Mouse (Mus musculus): ENCODE results near the gene Zfp276. TPM values are rescaled to one million over a fixed set of nuclear protein-coding genes. Genes with fewer than 3 reads are reported as not detected.
A peak's percentile ranks its signal among the peaks of the same experiment; 100 is the strongest.

The Zfp276 gene
- polyA plus RNA-seq, 1 experiment from 2014 or later, result 7.8 TPM

- no peak for TF ChIP-seq CTCF (IDR thresholded peaks at IDR 0.05; ENCODE audit: low read depth)
- TF ChIP-seq EP300 (optimal IDR thresholded peaks at IDR 0.05), result no peak
- H3K4me1 ChIP-seq (replicated peaks; ENCODE audit: control insufficient read depth, insufficient read depth), result no peaks in the 10 kb centered on the region
- no peak overlapping the region for H3K4me2 ChIP-seq (replicated peaks; ENCODE audit: low read depth)
- WGBS, result 74% methylated on average over 7 of the region's 7 CpGs
- no peak overlapping the region for H3K4me3 ChIP-seq (ENCODE audit: low read depth, low read length)
- no peaks in the 10 kb centered on the region for H3K27me3 ChIP-seq (ENCODE audit: control insufficient read depth, insufficient read depth, low read length)
- DNase-seq (ENCODE audit: low spot score), result no peak
- H3K9ac ChIP-seq (ENCODE audit: low read length), result no peak overlapping the region
- no peak overlapping the region for H3K27ac ChIP-seq (replicated peaks)
- ATAC-seq (ENCODE audit: low FRiP score, low TSS enrichment), result no peak
- H3K9me3 ChIP-seq (ENCODE audit: control insufficient read depth, low read length), result no peaks in the 10 kb centered on the region
- peaks cover 19% of the 10 kb centered on the region for H3K36me3 ChIP-seq (ENCODE audit: control insufficient read depth, insufficient read depth, low read length)
Measured at GRCm38 (mm10) chr8:123242107-123242923, 11.7 kb upstream of the Zfp276 start.

DNA sequence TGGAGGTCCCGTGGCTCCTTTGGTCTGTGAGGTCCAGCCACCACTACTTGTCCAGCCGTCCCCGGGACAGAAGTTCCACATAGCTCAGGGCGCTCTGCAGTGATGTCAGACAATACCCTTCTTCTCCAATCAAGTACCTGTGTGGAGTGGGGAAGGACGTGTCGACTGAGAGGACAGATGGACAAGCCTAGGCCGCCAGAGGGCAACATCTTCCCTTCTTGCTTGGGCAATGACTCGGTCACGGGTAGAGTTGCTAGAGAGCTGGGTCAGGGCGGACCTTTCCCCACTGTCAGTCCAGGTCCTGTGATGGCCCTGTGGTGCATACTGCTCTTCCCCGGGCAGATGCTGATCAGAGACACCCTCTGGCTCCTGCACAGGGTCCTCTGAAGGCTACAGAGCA lies 10.9 kb upstream of the Zfp276 start:
- no peaks in the 10 kb centered on the region for H3K9me3 ChIP-seq (ENCODE audit: control insufficient read depth, low read length)
- no peak overlapping the region for H3K27ac ChIP-seq (replicated peaks)
- ATAC-seq (ENCODE audit: low FRiP score, low TSS enrichment) (no peak), DNase-seq (ENCODE audit: low spot score) (no peak)
- H3K4me2 ChIP-seq (replicated peaks; ENCODE audit: low read depth), result no peak overlapping the region
- no peak overlapping the region for H3K4me3 ChIP-seq (ENCODE audit: low read depth, low read length)
- peaks cover 22% of the 10 kb centered on the region for H3K36me3 ChIP-seq (ENCODE audit: control insufficient read depth, insufficient read depth, low read length)
- no peaks in the 10 kb centered on the region for H3K27me3 ChIP-seq (ENCODE audit: control insufficient read depth, insufficient read depth, low read length)
- H3K4me1 ChIP-seq (replicated peaks; ENCODE audit: control insufficient read depth, insufficient read depth), result no peaks in the 10 kb centered on the region
- 68% methylated on average over 11 of the region's 11 CpGs for WGBS
- TF ChIP-seq EP300 (optimal IDR thresholded peaks at IDR 0.05) (no peak), CTCF (IDR thresholded peaks at IDR 0.05; ENCODE audit: low read depth) (peak; percentile 45)
- H3K9ac ChIP-seq (ENCODE audit: low read length), result no peak overlapping the region

DNA sequence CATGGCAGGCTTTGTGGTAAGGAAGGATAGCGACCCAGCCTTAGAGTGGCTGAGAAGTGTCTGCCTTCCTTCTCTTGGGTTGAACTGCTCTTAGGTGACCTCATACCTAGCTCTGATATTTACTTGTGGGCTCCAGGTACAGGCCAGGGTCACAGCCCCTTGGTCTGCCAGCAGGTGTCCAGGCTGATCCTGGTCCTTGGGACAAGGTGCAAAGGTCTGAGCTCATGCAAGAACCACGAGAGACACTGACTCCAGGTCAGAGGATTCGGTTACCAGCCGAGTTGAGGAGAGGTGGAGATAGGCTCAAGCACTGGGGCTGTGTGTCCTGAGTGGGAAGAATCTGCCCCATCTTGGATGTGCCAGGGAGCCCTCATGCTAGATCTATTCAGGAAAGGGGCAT lies 9.6 kb upstream of the Zfp276 start:
- WGBS, result 85% methylated on average over 4 of the region's 4 CpGs
- DNase-seq (ENCODE audit: low spot score) (no peak), ATAC-seq (ENCODE audit: low FRiP score, low TSS enrichment) (no peak)
- Histone ChIP-seq H3K9me3 (ENCODE audit: control insufficient read depth, low read length) (no peaks in the 10 kb centered on the region), H3K9ac (ENCODE audit: low read length) (no peak overlapping the region), H3K4me2 (replicated peaks; ENCODE audit: low read depth) (no peak overlapping the region), H3K4me3 (ENCODE audit: low read depth, low read length) (no peak overlapping the region), H3K4me1 (replicated peaks; ENCODE audit: control insufficient read depth, insufficient read depth) (no peaks in the 10 kb centered on the region), H3K27me3 (ENCODE audit: control insufficient read depth, insufficient read depth, low read length) (no peaks in the 10 kb centered on the region), H3K36me3 (ENCODE audit: control insufficient read depth, insufficient read depth, low read length) (peaks cover 22% of the 10 kb centered on the region), H3K27ac (replicated peaks) (no peak overlapping the region)
- TF ChIP-seq CTCF (IDR thresholded peaks at IDR 0.05; ENCODE audit: low read depth) (no peak), EP300 (optimal IDR thresholded peaks at IDR 0.05) (no peak)

GRCm38 (mm10) chr8:123245543-123245942 lies 8.5 kb upstream of the Zfp276 start:
- 89% methylated on average over 12 of the region's 12 CpGs for WGBS
- Histone ChIP-seq H3K27ac (replicated peaks) (no peak overlapping the region), H3K9me3 (ENCODE audit: control insufficient read depth, low read length) (no peaks in the 10 kb centered on the region), H3K27me3 (ENCODE audit: control insufficient read depth, insufficient read depth, low read length) (no peaks in the 10 kb centered on the region), H3K4me1 (replicated peaks; ENCODE audit: control insufficient read depth, insufficient read depth) (no peaks in the 10 kb centered on the region), H3K4me2 (replicated peaks; ENCODE audit: low read depth) (no peak overlapping the region), H3K9ac (ENCODE audit: low read length) (no peak overlapping the region), H3K4me3 (ENCODE audit: low read depth, low read length) (no peak overlapping the region), H3K36me3 (ENCODE audit: control insufficient read depth, insufficient read depth, low read length) (peaks cover 27% of the 10 kb centered on the region)
- ATAC-seq (ENCODE audit: low FRiP score, low TSS enrichment), result 0 out of 2 replicates have a peak, but pooled peaks have one; percentile 17
- TF ChIP-seq EP300 (optimal IDR thresholded peaks at IDR 0.05) (no peak), CTCF (IDR thresholded peaks at IDR 0.05; ENCODE audit: low read depth) (no peak)
- no peak for DNase-seq (ENCODE audit: low spot score)

DNA sequence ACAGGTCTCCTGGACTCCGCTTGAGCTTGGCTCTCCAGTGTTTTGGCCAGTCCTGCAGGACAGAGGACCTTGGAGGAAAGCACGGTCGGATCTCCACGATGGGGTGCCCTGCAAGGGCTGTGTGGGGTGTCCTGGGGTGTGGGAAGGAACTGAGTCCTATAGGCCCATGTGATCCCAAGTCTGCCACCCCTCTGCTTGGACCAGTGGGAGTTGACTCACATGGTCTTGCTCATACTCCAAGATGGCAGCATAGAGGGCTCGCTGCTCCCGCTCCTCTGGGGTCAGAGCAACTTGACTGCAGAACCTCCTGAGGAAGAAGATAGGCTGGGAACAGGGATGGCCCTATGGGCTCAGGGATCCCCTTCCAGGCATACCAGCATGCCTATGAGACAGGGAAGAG lies 6.2 kb upstream of the Zfp276 start:
- Histone ChIP-seq H3K4me3 (ENCODE audit: low read depth, low read length) (no peak overlapping the region), H3K27me3 (ENCODE audit: control insufficient read depth, insufficient read depth, low read length) (no peaks in the 10 kb centered on the region), H3K4me1 (replicated peaks; ENCODE audit: control insufficient read depth, insufficient read depth) (no peaks in the 10 kb centered on the region), H3K36me3 (ENCODE audit: control insufficient read depth, insufficient read depth, low read length) (peaks cover 29% of the 10 kb centered on the region), H3K27ac (replicated peaks) (no peak overlapping the region), H3K4me2 (replicated peaks; ENCODE audit: low read depth) (no peak overlapping the region), H3K9ac (ENCODE audit: low read length) (no peak overlapping the region), H3K9me3 (ENCODE audit: control insufficient read depth, low read length) (no peaks in the 10 kb centered on the region)
- no peak for ATAC-seq (ENCODE audit: low FRiP score, low TSS enrichment)
- no peak for TF ChIP-seq EP300 (optimal IDR thresholded peaks at IDR 0.05)
- no peak for TF ChIP-seq CTCF (IDR thresholded peaks at IDR 0.05; ENCODE audit: low read depth)
- no peak for DNase-seq (ENCODE audit: low spot score)
- WGBS, result 98% methylated on average over 6 of the region's 6 CpGs

DNA sequence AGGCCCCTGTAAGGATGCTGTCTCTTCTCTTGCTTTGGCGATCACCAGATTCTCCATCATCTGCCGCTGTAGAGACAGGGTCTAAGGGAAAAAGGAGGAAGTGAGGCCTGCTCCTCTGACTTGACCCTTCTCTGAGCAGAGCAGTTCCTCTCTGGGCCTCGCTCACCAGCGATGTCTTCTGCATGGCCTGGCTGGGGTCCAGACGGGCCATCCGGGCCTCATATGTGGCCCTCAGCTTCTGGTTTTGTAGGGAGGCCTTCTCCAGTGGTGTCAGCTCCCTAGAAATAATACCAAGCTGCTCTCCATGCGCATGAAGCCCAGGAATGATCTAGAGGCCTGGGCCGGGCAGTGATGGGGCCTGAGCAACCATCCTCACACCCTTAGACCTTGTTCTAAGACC lies 5.4 kb upstream of the Zfp276 start:
- ATAC-seq (ENCODE audit: low FRiP score, low TSS enrichment) (no peak), DNase-seq (ENCODE audit: low spot score) (no peak)
- WGBS, result 91% methylated on average over 8 of the region's 8 CpGs
- Histone ChIP-seq H3K4me2 (replicated peaks; ENCODE audit: low read depth) (no peak overlapping the region), H3K9me3 (ENCODE audit: control insufficient read depth, low read length) (no peaks in the 10 kb centered on the region), H3K4me3 (ENCODE audit: low read depth, low read length) (no peak overlapping the region), H3K36me3 (ENCODE audit: control insufficient read depth, insufficient read depth, low read length) (peaks cover 26% of the 10 kb centered on the region), H3K4me1 (replicated peaks; ENCODE audit: control insufficient read depth, insufficient read depth) (no peaks in the 10 kb centered on the region; the same call in none of the 2 replicates), H3K27me3 (ENCODE audit: control insufficient read depth, insufficient read depth, low read length) (no peaks in the 10 kb centered on the region), H3K9ac (ENCODE audit: low read length) (no peak overlapping the region), H3K27ac (replicated peaks) (no peak overlapping the region)
- TF ChIP-seq CTCF (IDR thresholded peaks at IDR 0.05; ENCODE audit: low read depth) (no peak), EP300 (optimal IDR thresholded peaks at IDR 0.05) (no peak)
